ENCODE assay signal across 9 mouse cellular contexts in the genomic region with DNA sequence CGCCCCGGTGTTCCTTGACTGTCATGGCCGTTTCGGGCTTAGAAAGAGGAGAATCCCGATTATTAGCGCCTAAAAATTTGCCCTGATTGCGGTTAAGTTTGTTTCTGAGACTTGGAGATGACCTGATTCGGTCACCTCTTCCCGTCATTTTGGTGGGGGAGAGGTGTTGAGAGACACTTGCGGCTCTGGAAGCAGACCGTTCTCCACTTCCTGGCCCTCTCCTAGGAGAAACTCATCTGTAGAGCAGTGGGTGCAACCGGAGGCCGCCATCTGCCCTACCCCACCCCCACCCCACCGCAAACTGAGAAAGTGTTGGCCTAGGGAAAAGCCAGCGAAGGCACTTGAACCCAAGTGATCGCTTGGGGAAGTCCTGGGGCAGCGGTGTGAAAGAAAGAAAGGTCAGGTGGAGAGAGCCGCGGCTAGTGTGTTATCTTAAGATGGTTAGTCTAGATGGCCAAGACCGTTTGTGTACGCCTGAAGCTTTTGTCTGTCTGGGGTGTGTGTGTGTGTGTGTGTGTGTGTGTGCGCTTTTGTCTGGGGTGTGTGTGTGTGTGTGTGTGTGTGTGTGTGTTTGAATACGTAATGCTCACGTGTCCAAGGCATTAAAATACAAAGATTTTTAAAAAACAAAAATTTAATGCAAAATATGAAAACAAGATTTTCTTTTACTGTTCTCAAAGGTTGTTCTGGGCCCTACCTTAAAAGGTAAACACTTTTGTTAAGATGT. TPM values are rescaled to one million over a fixed set of nuclear protein-coding genes. Genes with fewer than 3 reads are reported as not detected.
DNase-seq lines count a peak whose midpoint lies in the region; ATAC-seq and TF ChIP-seq lines count a peak whose summit lies in the region.
"Had no signal": no experiment of that assay in that cellular context is flagged by ENCODE, and none has a peak within 500 bp of the region (broad histone marks: within the 10 kb centered on the region; RNA-seq: fewer than 3 reads in every experiment).

No protein-coding gene starts in this region.

- peak; percentile 74 for ATAC-seq in embryonic facial prominence, embryonic 12.5 days (ENCODE audit: insufficient number of reproducible peaks, insufficient read depth, low FRiP score, low TSS enrichment)

- peak overlapping the region; percentile 97 for H3K9ac ChIP-seq in embryonic facial prominence, embryonic 12.5 days

- peak overlapping the region; percentile 74 for H3K4me2 ChIP-seq in embryonic facial prominence, embryonic 12.5 days (replicated peaks)

- TF ChIP-seq CTCF in layer of hippocampus, adult 2 months (conservative IDR thresholded peaks at IDR 0.05) = no peak

- under 1% methylated on average over 24 of the region's 24 CpGs for WGBS in embryonic facial prominence, embryonic 12.5 days

- H3K9me3 ChIP-seq in embryonic facial prominence, embryonic 12.5 days = no peaks in the 10 kb centered on the region

- H3K27me3 ChIP-seq in embryonic facial prominence, embryonic 12.5 days = no peaks in the 10 kb centered on the region
- no peaks in the 10 kb centered on the region for H3K27me3 ChIP-seq in splenic B cell, adult 2 months (ENCODE audit: control insufficient read depth, insufficient read depth, low read length, poor library complexity, severe bottlenecking)

- H3K4me3 ChIP-seq in layer of hippocampus, adult 2 months = peak overlapping the region; percentile 64
- H3K4me3 ChIP-seq in embryonic facial prominence, embryonic 12.5 days = peak overlapping the region; percentile 92

- H3K27ac ChIP-seq in layer of hippocampus, adult 2 months = peak overlapping the region; percentile 98
- peak overlapping the region; percentile 99 for H3K27ac ChIP-seq in embryonic facial prominence, embryonic 12.5 days

- peaks cover 7% of the 10 kb centered on the region for H3K4me1 ChIP-seq in embryonic facial prominence, embryonic 12.5 days

- 0 out of 2 replicates have a peak, but pooled peaks cover 4% of the 10 kb centered on the region for H3K36me3 ChIP-seq in embryonic facial prominence, embryonic 12.5 days
- no peaks in the 10 kb centered on the region for H3K36me3 ChIP-seq in splenic B cell, adult 2 months (ENCODE audit: control insufficient read depth, insufficient read depth, low read length, poor library complexity, severe bottlenecking)

- DNase-seq in layer of hippocampus, adult 2 months (ENCODE audit: low spot score in 2 of 2) = no peak
- DNase-seq in layer of hippocampus, adult 8-10 months (ENCODE audit: low spot score in 2 of 2) = no peak
- DNase-seq in MN1 (ENCODE audit: low spot score) = peak; percentile 74
- DNase-seq in induced T-regulatory cell, adult 2 months (ENCODE audit: low read depth) = peak; percentile 90
- DNase-seq in lung, postnatal 25 days (ENCODE audit: low spot score) = peak; percentile 32
- DNase-seq in splenic B cell, adult 2 months (ENCODE audit: low read depth, low spot score) = peak; percentile 76
- DNase-seq in left cerebral cortex, adult 9 months (ENCODE audit: low spot score in 2 of 2) = no peak

RNA-seq across cellular contexts. Expression of a gene that starts 0.8 kb away (rescaled TPM):
- 10 to 100 TPM; 46.7 to 51.2 TPM for total RNA-seq in layer of hippocampus, adult 2 months (2021)
- 10 to 100 TPM; 42.5 to 60.7 (median 52.8) TPM for total RNA-seq in layer of hippocampus, adult 8-10 months (2022)
- 49.4 and 53.9 TPM in 2 replicates for polyA plus RNA-seq in embryonic facial prominence, embryonic 12.5 days (2016; fragmentation: Nextera tagmentation; extraction: Ambion mirVana)

RNA-seq across cellular contexts. Expression of a gene that starts 17.0 kb away (rescaled TPM):
- total RNA-seq in layer of hippocampus, adult 2 months (2021) = not detected
- not detected for total RNA-seq in layer of hippocampus, adult 8-10 months (2022)
- 0.35 and 0.99 TPM in 2 replicates for polyA plus RNA-seq in embryonic facial prominence, embryonic 12.5 days (2016; fragmentation: Nextera tagmentation; extraction: Ambion mirVana)
- total RNA-seq: layer of hippocampus, postnatal 25 days had no signal

RNA-seq across cellular contexts. Expression of a gene that starts 40.1 kb away (rescaled TPM):
- total RNA-seq in layer of hippocampus, adult 2 months (2021) = 10 to 100 TPM; 62.1 to 64.3 TPM
- 10 to 100 TPM; 56.4 to 63.2 (median 59.5) TPM for total RNA-seq in layer of hippocampus, adult 8-10 months (2022)
- 46.6 and 49.9 TPM in 2 replicates for polyA plus RNA-seq in embryonic facial prominence, embryonic 12.5 days (2016; fragmentation: Nextera tagmentation; extraction: Ambion mirVana)

RNA-seq across cellular contexts. Expression of a gene that starts 49.8 kb away (rescaled TPM):
- total RNA-seq in layer of hippocampus, adult 2 months (2021) = not detected
- total RNA-seq in layer of hippocampus, adult 8-10 months (2022) = not detected
- polyA plus RNA-seq in embryonic facial prominence, embryonic 12.5 days (2016; fragmentation: Nextera tagmentation; extraction: Ambion mirVana) = not detected in 2 replicates
- total RNA-seq: layer of hippocampus, postnatal 25 days had no signal

Comparison
In these comparisons a context has a peak if more than half of its experiments do, and no peak if none do; other contexts are left out.
1. DNase-seq: peak in MN1 (single experiment), induced T-regulatory cell, adult 2 months (single experiment), lung, postnatal 25 days (single experiment) and splenic B cell, adult 2 months (single experiment); none in layer of hippocampus, adult 2 months (0 of 2), layer of hippocampus, adult 8-10 months (0 of 2) and left cerebral cortex, adult 9 months (0 of 2).